Mouse (Mus musculus) kidney, adult 11 months (tissue): ENCODE data around the gene Ankrd11.

Source experiments
- DNase-seq: peaks from one replicate; pipeline ENCODE4 v3.0.0; 2022

The Ankrd11 gene

GRCm38 (mm10) chr8:122883671-122884070, 158.4 kb downstream of the Ankrd11 start:
- no peak for DNase-seq

- DNase-seq = no peak
Observed at GRCm38 (mm10) chr8:122880302-122880701, 161.8 kb downstream of the Ankrd11 start.

GRCm38 (mm10) chr8:122878231-122878630, 163.8 kb downstream of the Ankrd11 start:
- DNase-seq = no peak

- no peak for DNase-seq
Observed at GRCm38 (mm10) chr8:122875186-122875585, 166.9 kb downstream of the Ankrd11 start.

- no peak for DNase-seq
Observed at GRCm38 (mm10) chr8:122873171-122873570, 168.9 kb downstream of the Ankrd11 start.

- DNase-seq = no peak
Observed at GRCm38 (mm10) chr8:122871663-122872062, 170.4 kb downstream of the Ankrd11 start.

GRCm38 (mm10) chr8:122870377-122870863, 171.7 kb downstream of the Ankrd11 start:
- DNase-seq = no peak

GRCm38 (mm10) chr8:122867982-122868381, 174.1 kb downstream of the Ankrd11 start:
- no peak for DNase-seq

- no peak for DNase-seq
Observed at GRCm38 (mm10) chr8:122866231-122866630, 175.8 kb downstream of the Ankrd11 start.

GRCm38 (mm10) chr8:122865441-122865840, 176.6 kb downstream of the Ankrd11 start:
- DNase-seq = no peak

GRCm38 (mm10) chr8:122864719-122865129, 177.4 kb downstream of the Ankrd11 start:
- no peak for DNase-seq

- no peak for DNase-seq
Observed at GRCm38 (mm10) chr8:122859843-122860242, 182.2 kb downstream of the Ankrd11 start.

- DNase-seq = no peak
Observed at GRCm38 (mm10) chr8:122856288-122856687, 185.8 kb downstream of the Ankrd11 start.

- DNase-seq = no peak
Observed at GRCm38 (mm10) chr8:122855123-122855522, 187.0 kb downstream of the Ankrd11 start.

- no peak for DNase-seq
Observed at GRCm38 (mm10) chr8:122854388-122854787, 187.7 kb downstream of the Ankrd11 start.

- no peak for DNase-seq
Observed at GRCm38 (mm10) chr8:122853340-122853771, 188.7 kb downstream of the Ankrd11 start.

GRCm38 (mm10) chr8:122852546-122852905, 189.6 kb downstream of the Ankrd11 start:
- DNase-seq = no peak

GRCm38 (mm10) chr8:122851692-122852545, 190.2 kb downstream of the Ankrd11 start:
- DNase-seq = no peak

GRCm38 (mm10) chr8:122850641-122851240, 191.3 kb downstream of the Ankrd11 start:
- DNase-seq = no peak

- no peak for DNase-seq
Observed at GRCm38 (mm10) chr8:122849152-122849910, 192.7 kb downstream of the Ankrd11 start.

GRCm38 (mm10) chr8:122847829-122848561, 194.1 kb downstream of the Ankrd11 start, which contains the start of gene Cdh15:
Gene Cdh15 (plus strand): TSS chr8:122847966.
- DNase-seq = no peak

GRCm38 (mm10) chr8:122845662-122846061, 196.4 kb downstream of the Ankrd11 start:
- DNase-seq = no peak

GRCm38 (mm10) chr8:122844161-122844560, 197.9 kb downstream of the Ankrd11 start:
- no peak for DNase-seq
